Mouse (Mus musculus): ENCODE results near the gene Pla2g3. TPM values are rescaled to one million over a fixed set of nuclear protein-coding genes. Genes with fewer than 3 reads are reported as not detected.

The Pla2g3 gene
- polyA plus RNA-seq, 1 experiment, result 0.27 TPM

DNA sequence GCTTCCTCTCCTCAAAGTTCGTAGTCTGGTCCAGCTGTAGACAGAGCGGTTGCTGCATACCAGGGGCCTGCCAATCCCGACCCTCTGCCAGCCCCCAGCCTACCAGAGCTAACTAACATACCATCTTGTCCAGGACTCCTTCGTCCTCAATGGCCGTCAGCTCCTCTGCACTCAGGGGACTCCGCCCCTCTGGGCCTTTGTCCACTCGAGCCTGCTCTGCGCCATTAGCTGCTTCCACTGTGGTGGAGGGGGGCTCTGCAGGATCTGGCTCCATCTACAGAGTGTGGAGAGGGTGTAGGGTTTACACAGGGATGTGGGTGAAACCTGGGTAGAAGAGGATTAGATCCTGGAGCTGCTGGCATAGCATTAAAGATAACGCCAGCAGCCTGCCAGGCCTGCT lies 38.1 kb downstream of the Pla2g3 start:
- H3K27me3 ChIP-seq (replicated peaks; ENCODE audit: control insufficient read depth, insufficient read depth, low read length), result no peaks in the 10 kb centered on the region
- H3K27ac ChIP-seq (ENCODE audit: insufficient read depth, low read depth, low read length), result no peak overlapping the region
- no peak for DNase-seq
- TF ChIP-seq POLR2A (IDR thresholded peaks at IDR 0.05; ENCODE audit: low read depth, low read length), result no peak
- TF ChIP-seq CTCF (conservative IDR thresholded peaks at IDR 0.05; ENCODE audit: insufficient read depth, insufficient read length, low read depth, low read length), result no peak
- no peak overlapping the region for H3K4me3 ChIP-seq (ENCODE audit: insufficient read depth, low read depth, low read length)
- H3K4me1 ChIP-seq (ENCODE audit: control insufficient read depth, insufficient read depth, low read length), result no peaks in the 10 kb centered on the region
- peaks cover 41% of the 10 kb centered on the region for H3K36me3 ChIP-seq (ENCODE audit: control insufficient read depth, insufficient read depth, low read length)
- 75% methylated on average over 9 of the region's 9 CpGs for WGBS

- Histone ChIP-seq H3K27me3 (replicated peaks; ENCODE audit: control insufficient read depth, insufficient read depth, low read length) (no peaks in the 10 kb centered on the region), H3K4me3 (ENCODE audit: insufficient read depth, low read depth, low read length) (no peak overlapping the region), H3K4me1 (ENCODE audit: control insufficient read depth, insufficient read depth, low read length) (no peaks in the 10 kb centered on the region), H3K27ac (ENCODE audit: insufficient read depth, low read depth, low read length) (no peak overlapping the region), H3K36me3 (ENCODE audit: control insufficient read depth, insufficient read depth, low read length) (peaks cover 33% of the 10 kb centered on the region)
- no peak for TF ChIP-seq POLR2A (IDR thresholded peaks at IDR 0.05; ENCODE audit: low read depth, low read length)
- TF ChIP-seq CTCF (conservative IDR thresholded peaks at IDR 0.05; ENCODE audit: insufficient read depth, insufficient read length, low read depth, low read length), result no peak
- 86% methylated on average over 24 of the region's 24 CpGs for WGBS
- DNase-seq, result no peak
Observed at GRCm38 (mm10) chr11:3526979-3527738, 39.1 kb downstream of the Pla2g3 start.

GRCm38 (mm10) chr11:3527766-3528165 lies 39.7 kb downstream of the Pla2g3 start:
- Histone ChIP-seq H3K4me3 (ENCODE audit: insufficient read depth, low read depth, low read length) (no peak overlapping the region), H3K27me3 (replicated peaks; ENCODE audit: control insufficient read depth, insufficient read depth, low read length) (no peaks in the 10 kb centered on the region), H3K4me1 (ENCODE audit: control insufficient read depth, insufficient read depth, low read length) (no peaks in the 10 kb centered on the region), H3K27ac (ENCODE audit: insufficient read depth, low read depth, low read length) (no peak overlapping the region), H3K36me3 (ENCODE audit: control insufficient read depth, insufficient read depth, low read length) (peaks cover 30% of the 10 kb centered on the region)
- no peak for TF ChIP-seq CTCF (conservative IDR thresholded peaks at IDR 0.05; ENCODE audit: insufficient read depth, insufficient read length, low read depth, low read length)
- TF ChIP-seq POLR2A (IDR thresholded peaks at IDR 0.05; ENCODE audit: low read depth, low read length), result no peak
- DNase-seq, result no peak
- 83% methylated on average over 8 of the region's 8 CpGs for WGBS

- Histone ChIP-seq H3K27me3 (replicated peaks; ENCODE audit: control insufficient read depth, insufficient read depth, low read length) (no peaks in the 10 kb centered on the region), H3K36me3 (ENCODE audit: control insufficient read depth, insufficient read depth, low read length) (peaks cover 30% of the 10 kb centered on the region), H3K4me3 (ENCODE audit: insufficient read depth, low read depth, low read length) (no peak overlapping the region), H3K27ac (ENCODE audit: insufficient read depth, low read depth, low read length) (no peak overlapping the region), H3K4me1 (ENCODE audit: control insufficient read depth, insufficient read depth, low read length) (no peaks in the 10 kb centered on the region)
- DNase-seq, result no peak
- TF ChIP-seq CTCF (conservative IDR thresholded peaks at IDR 0.05; ENCODE audit: insufficient read depth, insufficient read length, low read depth, low read length) (no peak), POLR2A (IDR thresholded peaks at IDR 0.05; ENCODE audit: low read depth, low read length) (no peak)
- 93% methylated on average over 6 of the region's 6 CpGs for WGBS
Observed at GRCm38 (mm10) chr11:3528208-3528607, 40.1 kb downstream of the Pla2g3 start.

GRCm38 (mm10) chr11:3529476-3530252 lies 41.6 kb downstream of the Pla2g3 start:
- Histone ChIP-seq H3K4me3 (ENCODE audit: insufficient read depth, low read depth, low read length) (no peak overlapping the region), H3K36me3 (ENCODE audit: control insufficient read depth, insufficient read depth, low read length) (peaks cover 30% of the 10 kb centered on the region), H3K4me1 (ENCODE audit: control insufficient read depth, insufficient read depth, low read length) (no peaks in the 10 kb centered on the region; the same call in 1 of the 2 replicates)

GRCm38 (mm10) chr11:3530731-3531130 lies 42.6 kb downstream of the Pla2g3 start:
- no peaks in the 10 kb centered on the region for H3K27me3 ChIP-seq (replicated peaks; ENCODE audit: control insufficient read depth, insufficient read depth, low read length)
- DNase-seq, result no peak
- H3K4me3 ChIP-seq (ENCODE audit: insufficient read depth, low read depth, low read length), result no peak overlapping the region
- no peaks in the 10 kb centered on the region; the same call in 1 of the 2 replicates for H3K4me1 ChIP-seq (ENCODE audit: control insufficient read depth, insufficient read depth, low read length)
- TF ChIP-seq CTCF (conservative IDR thresholded peaks at IDR 0.05; ENCODE audit: insufficient read depth, insufficient read length, low read depth, low read length) (no peak), POLR2A (IDR thresholded peaks at IDR 0.05; ENCODE audit: low read depth, low read length) (no peak)
- H3K27ac ChIP-seq (ENCODE audit: insufficient read depth, low read depth, low read length), result no peak overlapping the region
- WGBS, result 87% methylated on average over 3 of the region's 3 CpGs
- peaks cover 24% of the 10 kb centered on the region for H3K36me3 ChIP-seq (ENCODE audit: control insufficient read depth, insufficient read depth, low read length)

More at GRCm38 (mm10) chr11:3529476-3530252, 41.6 kb downstream of the Pla2g3 start:
- peak; percentile 46 for DNase-seq
- Histone ChIP-seq H3K27me3 (replicated peaks; ENCODE audit: control insufficient read depth, insufficient read depth, low read length) (no peaks in the 10 kb centered on the region), H3K27ac (ENCODE audit: insufficient read depth, low read depth, low read length) (no peak overlapping the region)
- WGBS, result 58% methylated on average over 20 of the region's 20 CpGs
- no peak for TF ChIP-seq POLR2A (IDR thresholded peaks at IDR 0.05; ENCODE audit: low read depth, low read length)
- TF ChIP-seq CTCF (conservative IDR thresholded peaks at IDR 0.05; ENCODE audit: insufficient read depth, insufficient read length, low read depth, low read length), result no peak

DNA sequence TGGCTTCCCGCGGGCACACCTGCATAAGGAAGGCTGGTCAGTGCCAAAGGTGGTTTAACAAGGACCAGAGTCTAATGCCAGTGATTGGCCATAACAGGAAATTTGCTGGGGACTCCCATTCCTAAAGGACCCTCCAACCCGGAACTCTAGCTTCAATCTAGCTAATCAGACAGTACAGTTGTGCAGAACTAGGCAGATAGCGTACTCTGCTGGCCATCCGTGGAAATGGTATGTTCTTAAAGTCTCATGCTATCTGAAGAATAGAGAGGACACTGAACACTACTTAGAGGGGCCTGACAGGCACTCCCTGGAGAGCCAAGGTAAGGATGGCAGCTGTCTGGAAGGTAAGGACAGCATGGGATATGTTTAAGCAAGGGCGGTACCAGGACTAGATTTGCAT lies 43.5 kb downstream of the Pla2g3 start:
- 82% methylated on average over 6 of the region's 6 CpGs for WGBS
- H3K27ac ChIP-seq (ENCODE audit: insufficient read depth, low read depth, low read length), result no peak overlapping the region
- H3K36me3 ChIP-seq (ENCODE audit: control insufficient read depth, insufficient read depth, low read length), result peaks cover 17% of the 10 kb centered on the region

More for the DNA sequence above, 43.5 kb downstream of the Pla2g3 start:
- Histone ChIP-seq H3K27me3 (replicated peaks; ENCODE audit: control insufficient read depth, insufficient read depth, low read length) (no peaks in the 10 kb centered on the region), H3K4me1 (ENCODE audit: control insufficient read depth, insufficient read depth, low read length) (peaks cover 6% of the 10 kb centered on the region; the same call in 1 of the 2 replicates), H3K4me3 (ENCODE audit: insufficient read depth, low read depth, low read length) (no peak overlapping the region)
- no peak for DNase-seq
- TF ChIP-seq POLR2A (IDR thresholded peaks at IDR 0.05; ENCODE audit: low read depth, low read length) (no peak), CTCF (conservative IDR thresholded peaks at IDR 0.05; ENCODE audit: insufficient read depth, insufficient read length, low read depth, low read length) (no peak)

Measured in kidney, adult 2 months (tissue).